Mouse (Mus musculus): ENCODE data around the gene Mob2.

- TF ChIP-seq CTCF (IDR thresholded peaks at IDR 0.05; ENCODE audit: low read depth) (no peak), EP300 (IDR thresholded peaks at IDR 0.05; ENCODE audit: low read depth) (no peak)
These were observed 81.6 kb downstream of the Mob2 start for GRCm38 (mm10) chr7:141979247-141979646.

All from heart, postnatal 0 days (tissue).